Mouse (Mus musculus): ENCODE data around the gene Slc11a2. TPM values are rescaled to one million over a fixed set of nuclear protein-coding genes. Genes with fewer than 3 reads are reported as not detected.

The Slc11a2 gene
- total and polyA plus RNA-seq, 3 experiments = 8.9 to 18.6 (median 13.0) TPM

DNA sequence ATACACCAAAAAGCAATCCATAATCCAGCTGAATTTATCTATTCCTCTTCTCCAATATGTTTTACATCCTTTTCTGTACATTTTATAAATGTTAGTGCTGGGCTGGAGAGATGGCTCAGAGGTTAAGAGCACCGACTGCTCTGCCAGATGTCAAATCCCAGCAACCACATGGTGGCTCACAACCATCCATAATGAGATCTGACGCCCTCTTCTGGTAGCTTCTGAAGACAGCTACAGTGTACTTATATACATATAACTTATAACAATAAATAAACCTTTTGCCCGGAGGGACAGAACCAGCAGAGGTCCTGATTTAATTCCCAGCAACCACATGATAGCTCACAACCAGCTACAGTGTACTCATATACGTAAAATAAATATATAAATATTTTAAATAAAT, 23.7 kb upstream of the Slc11a2 start:
- Histone ChIP-seq H3K36me3 (replicated peaks in 1 of 2; ENCODE audit: control insufficient read depth in 1 of 2, insufficient read depth in 1 of 2, low read length in 1 of 2) (no peaks in the 10 kb centered on the region), H3K9me3 (replicated peaks; ENCODE audit: low read length) (peaks cover 3% of the 10 kb centered on the region), H3K4me1 (ENCODE audit: control insufficient read depth in 1 of 2, insufficient read depth in 2 of 2) (peaks cover 2 to 25% of the 10 kb centered on the region in 2 experiments; a peak in 3 of 4 replicates), H3K27me3 (replicated peaks) (no peaks in the 10 kb centered on the region), H3K27ac (ENCODE audit: insufficient read depth, low read depth) (no peak overlapping the region), H3K79me2 (replicated peaks; ENCODE audit: control insufficient read depth, extremely low read depth, insufficient read depth, poor library complexity, severe bottlenecking) (no peaks in the 10 kb centered on the region), H3K9ac (ENCODE audit: insufficient read depth, low read depth) (no peak overlapping the region), H3K4me2 (ENCODE audit: insufficient read depth, low read depth, poor library complexity, severe bottlenecking) (no peak overlapping the region), H3K4me3 (replicated peaks in 1 of 3; ENCODE audit: low read depth in 2 of 3, low read length in 2 of 3, poor library complexity in 1 of 3) (no peak overlapping the region)
- no peak for DNase-seq (ENCODE audit: extremely low read depth)
- in situ Hi-C loops (cut with MboI; ENCODE audit: low pct_ligation_motif_present, low pct_unique_long_range_greater_than_20kb, low sequenced_read_pairs) (no loop called here), dilution Hi-C loops (cut with MboI; ENCODE audit: extremely low pct_ligation_motif_present, extremely low pct_unique_long_range_greater_than_20kb, low sequenced_read_pairs) (no loop called here)
- TF ChIP-seq ZMIZ1 (IDR thresholded peaks at IDR 0.05; ENCODE audit: low read depth, low read length) (no peak), CTCF (conservative IDR thresholded peaks at IDR 0.05 in 1 of 2, IDR thresholded peaks at IDR 0.05 in 1 of 2; ENCODE audit: low read depth in 2 of 2, low read length in 2 of 2) (peak in 1 of 2 experiments; percentile 42; a peak in 2 of 4 replicates), BHLHE40 (IDR thresholded peaks at IDR 0.05; ENCODE audit: low read depth, low read length) (no peak), MEF2A (IDR thresholded peaks at IDR 0.05; ENCODE audit: borderline replicate concordance, low read depth, low read length) (no peak), RCOR1 (conservative IDR thresholded peaks at IDR 0.05; ENCODE audit: low read depth, low read length) (no peak)

DNA sequence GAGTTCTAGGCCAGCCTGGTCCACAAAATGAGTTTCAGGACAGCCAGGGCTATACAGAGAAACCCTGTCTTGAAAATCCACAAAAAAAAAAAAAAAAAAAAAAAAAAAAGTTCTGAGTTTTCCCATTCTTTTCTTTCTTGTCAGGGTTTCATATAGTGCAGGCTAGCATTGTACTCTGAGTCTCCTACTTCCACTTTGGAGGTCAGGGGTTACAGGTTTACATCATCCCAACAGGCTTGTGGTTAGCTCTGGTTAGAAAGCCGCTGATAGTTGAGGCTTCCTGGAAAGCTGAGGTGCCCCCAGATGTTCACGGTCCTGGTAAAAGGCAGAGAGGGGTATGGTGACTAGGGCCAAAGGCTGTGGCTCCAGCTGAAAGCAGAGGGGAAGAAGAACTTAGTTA, 22.0 kb upstream of the Slc11a2 start:
- Histone ChIP-seq H3K9ac (ENCODE audit: insufficient read depth, low read depth) (no peak overlapping the region), H3K9me3 (replicated peaks; ENCODE audit: low read length) (peaks cover 3% of the 10 kb centered on the region), H3K79me2 (replicated peaks; ENCODE audit: control insufficient read depth, extremely low read depth, insufficient read depth, poor library complexity, severe bottlenecking) (no peaks in the 10 kb centered on the region), H3K4me3 (replicated peaks in 1 of 3; ENCODE audit: low read depth in 2 of 3, low read length in 2 of 3, poor library complexity in 1 of 3) (no peak overlapping the region), H3K36me3 (replicated peaks in 1 of 2; ENCODE audit: control insufficient read depth in 1 of 2, insufficient read depth in 1 of 2, low read length in 1 of 2) (no peaks in the 10 kb centered on the region), H3K4me2 (ENCODE audit: insufficient read depth, low read depth, poor library complexity, severe bottlenecking) (no peak overlapping the region), H3K4me1 (ENCODE audit: control insufficient read depth in 1 of 2, insufficient read depth in 2 of 2) (peaks cover 2 to 28% of the 10 kb centered on the region in 2 experiments; a peak in 3 of 4 replicates), H3K27ac (ENCODE audit: insufficient read depth, low read depth) (no peak overlapping the region), H3K27me3 (replicated peaks) (no peaks in the 10 kb centered on the region)
- dilution Hi-C loops (cut with MboI; ENCODE audit: extremely low pct_ligation_motif_present, extremely low pct_unique_long_range_greater_than_20kb, low sequenced_read_pairs) (no loop called here), in situ Hi-C loops (cut with MboI; ENCODE audit: low pct_ligation_motif_present, low pct_unique_long_range_greater_than_20kb, low sequenced_read_pairs) (no loop called here)
- TF ChIP-seq NELFE (IDR thresholded peaks at IDR 0.05; ENCODE audit: low read depth, low read length) (no peak), KAT2A (IDR thresholded peaks at IDR 0.05; ENCODE audit: insufficient replicate concordance, low read length) (no peak), JUND (conservative IDR thresholded peaks at IDR 0.05; ENCODE audit: low read depth, low read length) (no peak), ETS1 (conservative IDR thresholded peaks at IDR 0.05; ENCODE audit: low read depth, low read length) (no peak), HCFC1 (IDR thresholded peaks at IDR 0.05; ENCODE audit: low read depth, low read length) (no peak), POLR2A (IDR thresholded peaks at IDR 0.05; ENCODE audit: low read depth, low read length) (no peak), ZNF384 (IDR thresholded peaks at IDR 0.05; ENCODE audit: low read depth, low read length) (no peak), CTCF (conservative IDR thresholded peaks at IDR 0.05 in 1 of 2, IDR thresholded peaks at IDR 0.05 in 1 of 2; ENCODE audit: low read depth in 2 of 2, low read length in 2 of 2) (no peak), BHLHE40 (IDR thresholded peaks at IDR 0.05; ENCODE audit: low read depth, low read length) (no peak), MAZ (IDR thresholded peaks at IDR 0.05; ENCODE audit: low read depth, low read length) (no peak), UBTF (IDR thresholded peaks at IDR 0.05; ENCODE audit: low read depth, low read length) (no peak), TCF12 (IDR thresholded peaks at IDR 0.05; ENCODE audit: low read depth, low read length) (no peak), MAFK (IDR thresholded peaks at IDR 0.05; ENCODE audit: insufficient replicate concordance, low read length) (no peak), CHD2 (IDR thresholded peaks at IDR 0.05; ENCODE audit: low read length) (no peak), MEF2A (IDR thresholded peaks at IDR 0.05; ENCODE audit: borderline replicate concordance, low read depth, low read length) (no peak), EP300 (IDR thresholded peaks at IDR 0.05; ENCODE audit: low read length) (no peak)
- no peak for DNase-seq (ENCODE audit: extremely low read depth)

Measured in CH12.LX (cell line).